Mouse (Mus musculus) layer of hippocampus, adult 11-12 months (tissue): Measurements from ENCODE around the gene Spink8.
"Not testable (repeated sequence)": the region's sequence is repeated elsewhere in the genome, so short reads cannot be mapped to it uniquely, and the experiment has no call there.

Experiments
- DNase-seq: peaks from one replicate; pipeline ENCODE4 v3.0.0; 2022; ENCODE audit warnings: low spot score

Spink8 gene

GRCm38 (mm10) chr9:109811980-109812379 is at the start of gene Spink8:
Gene Spink8, plus strand, starts transcription at chr9:109812280.
- DNase-seq, result no peak

GRCm38 (mm10) chr9:109766841-109767240 is 45.2 kb upstream of the Spink8 start:
- DNase-seq, result not testable (repeated sequence)

- DNase-seq, result not testable (repeated sequence)
Measured at GRCm38 (mm10) chr9:109790570-109790969, 21.5 kb upstream of the Spink8 start, which contains the start of gene Fbxw27. Gene Fbxw27, minus strand, starts transcription at chr9:109790670.

- no peak for DNase-seq
Measured at GRCm38 (mm10) chr9:109795221-109795620, 16.9 kb upstream of the Spink8 start.

GRCm38 (mm10) chr9:109795811-109796210 is 16.3 kb upstream of the Spink8 start:
- DNase-seq, result no peak

- DNase-seq, result peak; percentile 9
Measured at GRCm38 (mm10) chr9:109798051-109798450, 14.0 kb upstream of the Spink8 start.

- not testable (repeated sequence) for DNase-seq
Measured at GRCm38 (mm10) chr9:109805596-109805995, 6.5 kb upstream of the Spink8 start.

- no peak for DNase-seq
Measured at GRCm38 (mm10) chr9:109806260-109806659, 5.8 kb upstream of the Spink8 start.

GRCm38 (mm10) chr9:109806695-109807293 is 5.3 kb upstream of the Spink8 start:
- DNase-seq, result no peak

GRCm38 (mm10) chr9:109807898-109808297 is 4.2 kb upstream of the Spink8 start:
- DNase-seq, result no peak

- no peak for DNase-seq
Measured at GRCm38 (mm10) chr9:109813424-109813823, 1.3 kb downstream of the Spink8 start.

- peak; percentile 20 for DNase-seq
Measured at GRCm38 (mm10) chr9:109816341-109816740, 4.3 kb downstream of the Spink8 start.

GRCm38 (mm10) chr9:109825739-109826138 is 13.7 kb downstream of the Spink8 start:
- no peak for DNase-seq

GRCm38 (mm10) chr9:109826181-109826580 is 14.1 kb downstream of the Spink8 start:
- DNase-seq, result no peak

- DNase-seq, result peak; percentile 82
Measured at GRCm38 (mm10) chr9:109832391-109833087, 20.5 kb downstream of the Spink8 start, which contains the start of gene Nme6. Gene Nme6, plus strand, starts transcription at chr9:109832749.

- no peak for DNase-seq
Measured at GRCm38 (mm10) chr9:109833088-109833412, 21.0 kb downstream of the Spink8 start.

GRCm38 (mm10) chr9:109849312-109849758 is 37.3 kb downstream of the Spink8 start, which contains the start of gene Camp:
Gene Camp, minus strand, starts transcription at chr9:109849617.
- no peak for DNase-seq

- DNase-seq, result no peak
Measured at GRCm38 (mm10) chr9:109850099-109850498, 38.0 kb downstream of the Spink8 start.

GRCm38 (mm10) chr9:109854341-109854740 is 42.3 kb downstream of the Spink8 start:
- DNase-seq, result no peak

- DNase-seq, result no peak
Measured at GRCm38 (mm10) chr9:109855947-109856346, 43.9 kb downstream of the Spink8 start.

GRCm38 (mm10) chr9:109862397-109863044 is 50.4 kb downstream of the Spink8 start:
- peak; percentile 69 for DNase-seq

- DNase-seq, result no peak
Measured at GRCm38 (mm10) chr9:109863085-109863484, 51.0 kb downstream of the Spink8 start.

- DNase-seq, result no peak
Measured at GRCm38 (mm10) chr9:109866218-109866617, 54.1 kb downstream of the Spink8 start.
